Mouse (Mus musculus): ENCODE results near the gene Rbpj. TPM values are rescaled to one million over a fixed set of nuclear protein-coding genes. Genes with fewer than 3 reads are reported as not detected.

The Rbpj gene
- polyA plus RNA-seq, 1 experiment, result 13.4 TPM

DNA sequence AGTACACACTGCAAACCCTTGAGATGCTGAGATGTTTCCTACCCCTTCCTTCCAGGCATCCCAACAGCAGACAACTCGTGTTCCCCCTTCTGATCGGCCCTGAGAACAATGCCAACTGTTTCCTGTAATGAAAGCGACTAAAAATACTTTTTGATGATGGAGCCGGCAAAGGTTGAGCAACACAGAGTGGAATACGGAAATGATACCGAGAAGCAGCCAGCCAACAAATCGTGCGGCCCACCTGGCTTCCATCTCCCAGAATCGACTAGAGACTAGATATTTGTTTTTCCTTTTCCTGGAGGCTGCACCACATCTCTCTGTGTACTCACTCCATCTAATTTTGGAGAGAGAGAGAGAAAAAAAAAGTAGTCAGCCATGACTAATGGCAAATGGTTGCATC, 11.2 kb upstream of the Rbpj start:
- H3K27ac ChIP-seq (ENCODE audit: insufficient read depth, low read depth, low read length), result no peak overlapping the region
- no peak overlapping the region for H3K4me3 ChIP-seq (ENCODE audit: insufficient read depth, low read depth, low read length)
- H3K4me1 ChIP-seq (ENCODE audit: control insufficient read depth, insufficient read depth, low read length), result no peaks in the 10 kb centered on the region
- DNase-seq, result no peak
- no peaks in the 10 kb centered on the region for H3K27me3 ChIP-seq (replicated peaks; ENCODE audit: control insufficient read depth, insufficient read depth, low read length)
- WGBS, result 77% methylated on average over 9 of the region's 9 CpGs
- no peaks in the 10 kb centered on the region for H3K36me3 ChIP-seq (ENCODE audit: control insufficient read depth, insufficient read depth, low read length)
- TF ChIP-seq CTCF (conservative IDR thresholded peaks at IDR 0.05; ENCODE audit: insufficient read depth, insufficient read length, low read depth, low read length) (no peak), POLR2A (IDR thresholded peaks at IDR 0.05; ENCODE audit: low read depth, low read length) (no peak)

DNA sequence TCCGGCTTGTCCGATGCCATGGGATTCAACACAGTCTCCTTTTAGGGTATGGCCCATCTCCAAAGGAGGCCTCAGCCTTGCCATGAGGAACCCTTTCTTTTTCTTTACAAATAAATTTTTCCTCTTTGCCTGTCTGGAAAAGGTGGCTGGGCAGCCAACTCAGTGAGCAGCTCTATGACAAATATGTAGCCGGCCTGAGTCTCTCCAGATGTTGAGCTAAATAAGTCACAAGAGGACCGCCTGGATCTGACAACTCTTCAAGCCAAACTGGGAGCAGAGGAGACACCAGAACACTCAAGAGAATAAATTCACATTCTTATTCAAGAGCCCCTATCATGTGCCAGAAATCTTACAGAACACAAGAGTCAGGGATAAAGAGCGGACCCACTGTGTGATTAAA, 10.5 kb upstream of the Rbpj start:
- 88% methylated on average over 5 of the region's 5 CpGs for WGBS

DNA sequence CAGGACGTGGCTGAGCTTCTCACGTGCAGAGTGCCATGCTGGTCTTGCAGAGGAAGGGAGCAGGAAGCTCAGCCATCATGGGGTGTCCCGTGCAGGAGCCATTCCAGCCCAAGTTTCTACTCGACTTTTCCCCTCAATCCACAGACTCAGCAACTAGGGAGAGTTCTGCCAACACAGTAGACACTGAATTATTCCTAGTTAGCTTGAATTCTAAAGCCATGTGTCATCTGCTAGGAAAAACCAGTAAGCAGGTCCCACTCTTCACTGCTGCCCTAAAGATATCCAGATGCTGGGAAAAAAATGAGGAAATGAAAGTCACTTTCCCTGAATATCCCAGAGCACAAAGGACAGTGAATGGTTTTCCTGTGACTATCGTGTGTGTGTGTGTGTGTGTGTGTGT, 5.8 kb upstream of the Rbpj start:
- Histone ChIP-seq H3K4me1 (ENCODE audit: control insufficient read depth, insufficient read depth, low read length) (no peaks in the 10 kb centered on the region), H3K27me3 (replicated peaks; ENCODE audit: control insufficient read depth, insufficient read depth, low read length) (no peaks in the 10 kb centered on the region), H3K36me3 (ENCODE audit: control insufficient read depth, insufficient read depth, low read length) (no peaks in the 10 kb centered on the region), H3K4me3 (ENCODE audit: insufficient read depth, low read depth, low read length) (no peak overlapping the region), H3K27ac (ENCODE audit: insufficient read depth, low read depth, low read length) (no peak overlapping the region)
- WGBS, result 68% methylated on average over 5 of the region's 5 CpGs
- no peak for DNase-seq
- TF ChIP-seq CTCF (conservative IDR thresholded peaks at IDR 0.05; ENCODE audit: insufficient read depth, insufficient read length, low read depth, low read length) (no peak), POLR2A (IDR thresholded peaks at IDR 0.05; ENCODE audit: low read depth, low read length) (no peak)

More for the DNA sequence above, 10.5 kb upstream of the Rbpj start:
- H3K4me1 ChIP-seq (ENCODE audit: control insufficient read depth, insufficient read depth, low read length), result no peaks in the 10 kb centered on the region
- no peak overlapping the region for H3K4me3 ChIP-seq (ENCODE audit: insufficient read depth, low read depth, low read length)
- no peak for TF ChIP-seq POLR2A (IDR thresholded peaks at IDR 0.05; ENCODE audit: low read depth, low read length)
- TF ChIP-seq CTCF (conservative IDR thresholded peaks at IDR 0.05; ENCODE audit: insufficient read depth, insufficient read length, low read depth, low read length), result no peak
- no peaks in the 10 kb centered on the region for H3K36me3 ChIP-seq (ENCODE audit: control insufficient read depth, insufficient read depth, low read length)
- no peak overlapping the region for H3K27ac ChIP-seq (ENCODE audit: insufficient read depth, low read depth, low read length)
- no peaks in the 10 kb centered on the region for H3K27me3 ChIP-seq (replicated peaks; ENCODE audit: control insufficient read depth, insufficient read depth, low read length)
- no peak for DNase-seq

DNA sequence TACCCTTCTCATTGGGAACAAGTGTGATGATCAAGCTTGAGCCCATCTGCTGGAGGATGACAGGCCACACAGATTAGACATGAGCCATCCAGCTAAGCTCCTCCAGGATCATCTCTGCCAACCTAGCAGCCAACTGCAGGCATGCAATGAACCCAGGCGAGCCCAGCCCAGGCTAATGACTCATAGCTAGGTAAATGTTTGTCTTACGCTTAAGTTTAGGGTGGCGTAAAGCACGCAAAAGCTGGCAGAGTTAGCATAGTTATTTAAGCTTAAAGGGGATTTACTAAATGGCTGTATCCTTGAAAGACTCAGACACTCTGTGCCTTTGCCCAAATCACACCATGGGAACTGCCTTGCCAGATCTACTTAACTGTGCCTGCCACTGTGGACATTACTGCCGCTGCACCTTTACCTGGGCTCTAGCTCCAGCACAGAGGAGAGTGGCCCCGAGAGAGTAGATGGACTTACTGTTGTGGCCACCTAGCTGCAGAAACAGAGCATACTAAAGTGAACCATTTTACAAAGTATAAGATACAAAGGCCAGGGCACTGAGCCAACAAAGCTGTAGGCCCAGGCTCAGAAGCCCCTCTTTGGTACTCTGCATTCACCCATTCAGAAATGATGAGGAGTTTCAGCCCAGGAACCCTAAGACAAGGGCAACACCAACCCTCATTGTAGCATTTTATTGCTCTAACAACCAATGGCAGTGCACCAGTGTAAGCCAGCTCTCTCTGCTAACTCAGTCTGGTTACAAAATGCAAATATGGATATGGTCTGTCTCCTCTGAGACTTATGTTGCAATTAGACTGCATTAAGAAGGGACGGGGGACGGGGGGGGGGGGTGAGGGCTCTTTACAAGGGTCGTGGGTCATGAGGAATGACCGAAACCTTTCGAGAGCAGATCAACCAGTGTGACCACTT, 2.6 kb upstream of the Rbpj start:
- DNase-seq, result no peak
- WGBS, result 66% methylated on average over 11 of the region's 11 CpGs
- H3K4me3 ChIP-seq (ENCODE audit: insufficient read depth, low read depth, low read length), result no peak overlapping the region
- no peak for TF ChIP-seq CTCF (conservative IDR thresholded peaks at IDR 0.05; ENCODE audit: insufficient read depth, insufficient read length, low read depth, low read length)
- TF ChIP-seq POLR2A (IDR thresholded peaks at IDR 0.05; ENCODE audit: low read depth, low read length), result no peak
- no peak overlapping the region for H3K27ac ChIP-seq (ENCODE audit: insufficient read depth, low read depth, low read length)
- H3K4me1 ChIP-seq (ENCODE audit: control insufficient read depth, insufficient read depth, low read length), result no peaks in the 10 kb centered on the region
- H3K36me3 ChIP-seq (ENCODE audit: control insufficient read depth, insufficient read depth, low read length), result no peaks in the 10 kb centered on the region
- no peaks in the 10 kb centered on the region for H3K27me3 ChIP-seq (replicated peaks; ENCODE audit: control insufficient read depth, insufficient read depth, low read length)

DNA sequence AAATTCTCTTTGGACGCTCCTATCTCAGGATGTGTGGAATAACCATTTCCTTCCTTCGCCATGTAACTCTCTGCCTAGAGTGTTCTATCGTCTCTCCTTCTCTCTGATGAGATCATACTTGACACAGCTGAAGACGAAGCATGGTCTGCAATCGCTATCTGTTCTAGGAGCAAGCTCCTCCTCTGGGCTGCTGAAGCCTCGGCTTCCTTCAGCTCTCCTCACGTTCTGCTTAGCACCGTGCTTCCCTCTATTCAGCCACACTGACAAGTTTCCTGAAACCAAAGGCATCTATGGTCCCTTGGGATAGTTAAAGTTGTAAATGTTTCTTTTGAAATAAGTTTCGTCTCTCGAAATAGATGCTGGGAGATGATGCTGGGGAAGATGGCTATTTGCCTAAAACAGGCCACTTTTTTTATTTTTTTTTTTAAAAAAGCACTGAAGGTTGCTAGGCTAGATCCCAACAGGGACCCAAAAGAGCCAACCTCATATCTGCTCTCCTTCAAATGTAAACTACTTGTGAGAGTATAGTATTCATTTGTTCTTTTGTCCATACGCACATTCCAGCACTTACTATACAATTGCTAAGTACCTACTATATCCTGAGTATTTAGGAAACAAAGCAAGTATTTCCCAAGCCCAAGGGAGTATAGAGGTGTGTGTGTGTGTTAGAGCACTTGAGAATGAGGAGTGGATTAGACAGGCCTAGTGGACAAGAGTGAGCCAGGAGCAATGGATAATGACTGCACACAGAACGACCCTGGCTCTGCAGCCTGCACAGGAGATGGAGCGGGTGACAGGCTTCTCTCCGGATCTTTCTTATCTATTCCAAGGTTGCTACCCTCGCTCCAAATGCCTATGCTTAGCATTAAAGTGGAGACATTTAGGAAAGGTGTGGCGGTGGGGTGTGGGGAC, 726 bp downstream of the Rbpj start:
- Histone ChIP-seq H3K4me3 (ENCODE audit: insufficient read depth, low read depth, low read length) (no peak overlapping the region), H3K4me1 (ENCODE audit: control insufficient read depth, insufficient read depth, low read length) (peaks cover 4% of the 10 kb centered on the region; the same call in 1 of the 2 replicates), H3K27me3 (replicated peaks; ENCODE audit: control insufficient read depth, insufficient read depth, low read length) (no peaks in the 10 kb centered on the region), H3K27ac (ENCODE audit: insufficient read depth, low read depth, low read length) (no peak overlapping the region), H3K36me3 (ENCODE audit: control insufficient read depth, insufficient read depth, low read length) (no peaks in the 10 kb centered on the region)
- TF ChIP-seq POLR2A (IDR thresholded peaks at IDR 0.05; ENCODE audit: low read depth, low read length) (no peak), CTCF (conservative IDR thresholded peaks at IDR 0.05; ENCODE audit: insufficient read depth, insufficient read length, low read depth, low read length) (no peak)
- DNase-seq, result no peak
- WGBS, result 77% methylated on average over 16 of the region's 16 CpGs

DNA sequence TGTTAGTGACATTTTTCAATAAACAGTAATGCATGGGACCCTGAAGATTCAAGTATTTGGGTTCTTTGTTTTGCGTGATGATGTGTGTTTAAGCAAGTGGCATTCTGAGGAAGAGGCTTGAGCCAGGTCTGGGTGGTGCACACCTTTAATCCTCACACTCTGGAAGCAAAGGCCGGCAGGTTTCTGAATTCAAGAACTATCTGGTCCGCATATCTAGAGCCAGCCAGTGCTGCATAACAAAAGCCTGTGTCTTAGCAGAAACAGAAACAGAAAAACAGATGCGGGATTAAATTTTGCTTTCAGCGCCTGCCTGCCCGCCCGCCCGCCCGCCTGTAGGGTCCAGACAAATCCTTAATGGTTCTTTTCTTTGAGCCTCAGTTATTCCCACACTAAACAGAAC, 1.6 kb downstream of the Rbpj start:
- Histone ChIP-seq H3K27ac (ENCODE audit: insufficient read depth, low read depth, low read length) (no peak overlapping the region), H3K4me3 (ENCODE audit: insufficient read depth, low read depth, low read length) (no peak overlapping the region), H3K27me3 (replicated peaks; ENCODE audit: control insufficient read depth, insufficient read depth, low read length) (no peaks in the 10 kb centered on the region), H3K4me1 (ENCODE audit: control insufficient read depth, insufficient read depth, low read length) (peaks cover 4% of the 10 kb centered on the region; the same call in 1 of the 2 replicates), H3K36me3 (ENCODE audit: control insufficient read depth, insufficient read depth, low read length) (no peaks in the 10 kb centered on the region)
- 93% methylated on average over 9 of the region's 9 CpGs for WGBS
- no peak for DNase-seq
- TF ChIP-seq CTCF (conservative IDR thresholded peaks at IDR 0.05; ENCODE audit: insufficient read depth, insufficient read length, low read depth, low read length), result no peak
- TF ChIP-seq POLR2A (IDR thresholded peaks at IDR 0.05; ENCODE audit: low read depth, low read length), result no peak

DNA sequence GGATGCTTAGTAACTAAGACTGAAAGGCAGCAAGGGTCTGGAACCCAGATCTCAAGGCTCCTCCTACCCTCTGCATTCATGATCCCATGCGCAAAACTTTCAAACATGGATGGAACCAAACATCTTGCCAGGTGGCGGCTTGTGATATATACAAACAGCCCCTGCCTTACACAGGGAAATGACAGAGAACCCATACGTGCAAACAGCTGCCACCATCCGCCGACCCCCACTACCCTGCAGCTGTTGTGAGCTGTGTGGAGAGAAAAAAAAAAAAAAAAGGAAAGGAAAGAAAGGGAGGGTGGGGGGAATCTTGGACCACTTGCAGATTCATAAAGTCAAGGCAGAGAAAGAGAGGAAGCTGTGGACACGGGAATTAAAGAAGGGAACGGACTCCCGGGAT, 2.4 kb downstream of the Rbpj start:
- H3K4me1 ChIP-seq (ENCODE audit: control insufficient read depth, insufficient read depth, low read length), result peaks cover 4% of the 10 kb centered on the region; the same call in 1 of the 2 replicates
- no peaks in the 10 kb centered on the region for H3K36me3 ChIP-seq (ENCODE audit: control insufficient read depth, insufficient read depth, low read length)
- H3K4me3 ChIP-seq (ENCODE audit: insufficient read depth, low read depth, low read length), result no peak overlapping the region
- no peak for DNase-seq
- 66% methylated on average over 8 of the region's 8 CpGs for WGBS
- no peaks in the 10 kb centered on the region for H3K27me3 ChIP-seq (replicated peaks; ENCODE audit: control insufficient read depth, insufficient read depth, low read length)
- H3K27ac ChIP-seq (ENCODE audit: insufficient read depth, low read depth, low read length), result no peak overlapping the region
- TF ChIP-seq POLR2A (IDR thresholded peaks at IDR 0.05; ENCODE audit: low read depth, low read length), result no peak
- no peak for TF ChIP-seq CTCF (conservative IDR thresholded peaks at IDR 0.05; ENCODE audit: insufficient read depth, insufficient read length, low read depth, low read length)

All from kidney, adult 2 months (tissue).